Comparison of ENCODE assay signal across 13 mouse cellular contexts in the genomic region with DNA sequence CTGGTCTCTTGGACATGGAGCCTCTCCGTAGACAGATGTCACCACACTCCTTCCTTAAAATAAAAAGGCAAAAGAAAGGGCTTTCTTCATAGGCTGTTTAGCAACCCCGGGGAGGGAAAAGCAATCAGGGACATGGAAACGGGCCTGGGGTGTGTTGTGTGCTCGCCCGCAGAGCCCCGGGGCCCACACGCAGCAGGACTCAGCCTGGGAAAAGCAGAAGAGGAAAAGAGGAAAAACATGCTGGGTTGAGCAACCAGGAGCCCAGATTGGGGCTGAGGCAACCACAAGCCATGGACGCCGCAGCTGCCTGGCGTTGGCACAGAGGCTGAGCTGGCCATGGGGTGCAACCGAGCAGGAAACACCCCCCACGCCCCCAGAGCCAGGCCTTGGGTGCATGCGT. TPM values are rescaled to one million over a fixed set of nuclear protein-coding genes. Genes with fewer than 3 reads are reported as not detected.
A peak's percentile ranks its signal among the peaks of the same experiment; 100 is the strongest.
DNase-seq lines count a peak whose midpoint lies in the region; ATAC-seq and TF ChIP-seq lines count a peak whose summit lies in the region.
"Had no signal": no experiment of that assay in that cellular context is flagged by ENCODE, and none has a peak within 500 bp of the region (broad histone marks: within the 10 kb centered on the region; RNA-seq: fewer than 3 reads in every experiment).

No protein-coding gene starts in this region.

- H3K36me3 ChIP-seq in heart, embryonic 11.5 days (ENCODE audit: control insufficient read depth, insufficient read depth, low read length) = no peaks in the 10 kb centered on the region
- H3K36me3 ChIP-seq in embryonic facial prominence, embryonic 10.5 days (replicated peaks) = no peaks in the 10 kb centered on the region
- H3K36me3 ChIP-seq in liver, postnatal 0 days (replicated peaks; ENCODE audit: insufficient read depth, low read length) = no peaks in the 10 kb centered on the region
- H3K36me3 ChIP-seq: hindbrain, embryonic 15.5 days had no signal

- H3K4me1 ChIP-seq in heart, embryonic 11.5 days (ENCODE audit: control insufficient read depth, insufficient read depth, low read length) = no peaks in the 10 kb centered on the region; the same call in 1 of the 2 replicates
- H3K4me1 ChIP-seq in embryonic facial prominence, embryonic 10.5 days = peaks cover 24% of the 10 kb centered on the region
- H3K4me1 ChIP-seq in liver, postnatal 0 days (ENCODE audit: insufficient read depth) = 0 out of 2 replicates have a peak, but pooled peaks cover 2% of the 10 kb centered on the region
- H3K4me1 ChIP-seq: hindbrain, embryonic 15.5 days had no signal

- no peak for TF ChIP-seq CTCF in liver, postnatal 0 days (IDR thresholded peaks at IDR 0.05; ENCODE audit: low read depth)

- H3K4me3 ChIP-seq in heart, embryonic 11.5 days (ENCODE audit: low read depth, low read length) = no peak overlapping the region
- H3K4me3 ChIP-seq in embryonic facial prominence, embryonic 10.5 days = no peak overlapping the region
- no peak overlapping the region for H3K4me3 ChIP-seq in liver, postnatal 0 days (ENCODE audit: low read depth, low read length)
- H3K4me3 ChIP-seq: hindbrain, embryonic 15.5 days; left cerebral cortex, adult 2 months had no signal

- peaks cover 12% of the 10 kb centered on the region for H3K27me3 ChIP-seq in heart, embryonic 11.5 days (ENCODE audit: control insufficient read depth, insufficient read depth, low read length)
- peaks cover 42% of the 10 kb centered on the region for H3K27me3 ChIP-seq in embryonic facial prominence, embryonic 10.5 days (replicated peaks; ENCODE audit: low read depth, poor library complexity, severe bottlenecking)
- no peaks in the 10 kb centered on the region for H3K27me3 ChIP-seq in liver, postnatal 0 days (ENCODE audit: insufficient read depth, low read length)
- H3K27me3 ChIP-seq: hindbrain, embryonic 15.5 days had no signal

- no peak for TF ChIP-seq EP300 in liver, postnatal 0 days (IDR thresholded peaks at IDR 0.05; ENCODE audit: low read depth)

- H3K9ac ChIP-seq in heart, embryonic 11.5 days (ENCODE audit: low read depth, low read length) = no peak overlapping the region
- H3K9ac ChIP-seq in liver, postnatal 0 days (replicated peaks) = no peak overlapping the region
- H3K9ac ChIP-seq: forebrain, postnatal 0 days; hindbrain, embryonic 15.5 days had no signal

- no peak overlapping the region for H3K4me2 ChIP-seq in heart, embryonic 11.5 days
- peak overlapping the region; percentile 29 for H3K4me2 ChIP-seq in liver, postnatal 0 days (ENCODE audit: low read depth, low read length)
- H3K4me2 ChIP-seq: hindbrain, embryonic 15.5 days had no signal

- peak; percentile 54 for DNase-seq in heart, adult 8-10 months (ENCODE audit: low spot score)
- peak; percentile 76 for DNase-seq in 416B (ENCODE audit: low read depth)
- no peak for DNase-seq in embryonic facial prominence, embryonic 10.5 days (ENCODE audit: low spot score)
- peak; percentile 58 for DNase-seq in liver, postnatal 0 days
- DNase-seq in urinary bladder, postnatal 14 days (ENCODE audit: low spot score) = no peak
- DNase-seq in cerebellum, postnatal 36 days = no peak
- no peak for DNase-seq in thymus, postnatal 25 days
- DNase-seq: forebrain, postnatal 0 days; thymus, postnatal 36 days had no signal

- ATAC-seq in heart, embryonic 11.5 days (replicated peaks; ENCODE audit: insufficient number of reproducible peaks, low FRiP score, low TSS enrichment) = no peak
- ATAC-seq in liver, postnatal 0 days = peak; percentile 65
- ATAC-seq: activated CD4-positive, CD25-positive, alpha-beta regulatory T cell, adult 4 months; forebrain, postnatal 0 days had no signal

- no peak overlapping the region for H3K27ac ChIP-seq in heart, embryonic 11.5 days (ENCODE audit: low read depth, low read length)
- 0 out of 2 replicates have a peak overlapping the region, but pooled peaks have one; percentile 21 for H3K27ac ChIP-seq in embryonic facial prominence, embryonic 10.5 days (replicated peaks)
- peak overlapping the region; percentile 30; the same call in 1 of the 2 replicates for H3K27ac ChIP-seq in liver, postnatal 0 days (ENCODE audit: low read depth)
- H3K27ac ChIP-seq: hindbrain, embryonic 15.5 days had no signal

- 81% methylated on average over 13 of the region's 13 CpGs for WGBS in heart, embryonic 11.5 days (ENCODE audit: insufficient replicate concordance)
- 86% methylated on average over 13 of the region's 13 CpGs for WGBS in embryonic facial prominence, embryonic 10.5 days
- 36% methylated on average over 13 of the region's 13 CpGs for WGBS in liver, postnatal 0 days (ENCODE audit: insufficient replicate concordance)

- no peaks in the 10 kb centered on the region for H3K9me3 ChIP-seq in heart, embryonic 11.5 days (replicated peaks; ENCODE audit: control insufficient read depth, low read length)
- no peaks in the 10 kb centered on the region for H3K9me3 ChIP-seq in embryonic facial prominence, embryonic 10.5 days
- no peaks in the 10 kb centered on the region for H3K9me3 ChIP-seq in liver, postnatal 0 days (ENCODE audit: low read length)
- H3K9me3 ChIP-seq: hindbrain, embryonic 15.5 days had no signal

RNA-seq across cellular contexts. Expression of a gene that starts 17.7 kb away (rescaled TPM):
- total RNA-seq in heart, adult 8-10 months (2022) = 10 to 100 TPM; 44.3 to 57.6 (median 46.7) TPM
- polyA plus RNA-seq in heart, embryonic 11.5 days (2014; fragmentation: Nextera tagmentation; extraction: Ambion mirVana) = 202 and 221 TPM in 2 replicates
- polyA plus RNA-seq in embryonic facial prominence, embryonic 10.5 days (2016; fragmentation: Nextera tagmentation; extraction: Ambion mirVana) = 388 and 400 TPM in 2 replicates
- 81.1 and 83.9 TPM in 2 replicates for polyA plus RNA-seq in liver, postnatal 0 days (2015; fragmentation: Nextera tagmentation; extraction: Ambion mirVana)

RNA-seq across cellular contexts. Expression of a gene that starts 18.0 kb away (rescaled TPM):
- 1,000 to 10,000 TPM; 4,385 to 5,037 (median 4,791) TPM for total RNA-seq in heart, adult 8-10 months (2022)
- polyA plus RNA-seq in heart, embryonic 11.5 days (2014; fragmentation: Nextera tagmentation; extraction: Ambion mirVana) = 1,603 and 1,668 TPM in 2 replicates
- polyA plus RNA-seq in embryonic facial prominence, embryonic 10.5 days (2016; fragmentation: Nextera tagmentation; extraction: Ambion mirVana) = 874 and 883 TPM in 2 replicates
- polyA plus RNA-seq in liver, postnatal 0 days (2015; fragmentation: Nextera tagmentation; extraction: Ambion mirVana) = 1,191 and 1,240 TPM in 2 replicates

RNA-seq across cellular contexts. Expression of a gene that starts 18.2 kb away (rescaled TPM):
- not detected for total RNA-seq in heart, adult 8-10 months (2022)
- 1.9 and 2.0 TPM in 2 replicates for polyA plus RNA-seq in heart, embryonic 11.5 days (2014; fragmentation: Nextera tagmentation; extraction: Ambion mirVana)
- 3.7 and 4.2 TPM in 2 replicates for polyA plus RNA-seq in embryonic facial prominence, embryonic 10.5 days (2016; fragmentation: Nextera tagmentation; extraction: Ambion mirVana)
- polyA plus RNA-seq in liver, postnatal 0 days (2015; fragmentation: Nextera tagmentation; extraction: Ambion mirVana) = 0.58 and 1.4 TPM in 2 replicates
- polyA plus RNA-seq: activated CD4-positive, CD25-positive, alpha-beta regulatory T cell, adult 4 months had no signal

RNA-seq across cellular contexts. Expression of a gene that starts 38.6 kb away (rescaled TPM):
- 1 to 10 TPM; 3.0 to 5.7 (median 4.3) TPM for total RNA-seq in heart, adult 8-10 months (2022)
- 3.5 and 4.6 TPM in 2 replicates for polyA plus RNA-seq in heart, embryonic 11.5 days (2014; fragmentation: Nextera tagmentation; extraction: Ambion mirVana)
- polyA plus RNA-seq in embryonic facial prominence, embryonic 10.5 days (2016; fragmentation: Nextera tagmentation; extraction: Ambion mirVana) = 2.9 and 3.8 TPM in 2 replicates
- 4.8 and 5.0 TPM in 2 replicates for polyA plus RNA-seq in liver, postnatal 0 days (2015; fragmentation: Nextera tagmentation; extraction: Ambion mirVana)
- polyA plus RNA-seq: activated CD4-positive, CD25-positive, alpha-beta regulatory T cell, adult 4 months had no signal

RNA-seq across cellular contexts. Expression of a gene that starts 50.1 kb away (rescaled TPM):
- 1 to 10 TPM; 2.6 to 4.0 (median 4.0) TPM for total RNA-seq in heart, adult 8-10 months (2022)
- 3.2 and 3.9 TPM in 2 replicates for polyA plus RNA-seq in heart, embryonic 11.5 days (2014; fragmentation: Nextera tagmentation; extraction: Ambion mirVana)
- 4.6 and 5.8 TPM in 2 replicates for polyA plus RNA-seq in embryonic facial prominence, embryonic 10.5 days (2016; fragmentation: Nextera tagmentation; extraction: Ambion mirVana)
- polyA plus RNA-seq in liver, postnatal 0 days (2015; fragmentation: Nextera tagmentation; extraction: Ambion mirVana) = 28.3 and 31.8 TPM in 2 replicates

Comparison
In these comparisons a context has a peak if more than half of its experiments do, and no peak if none do; other contexts are left out.
1. DNase-seq: peak in heart, adult 8-10 months (single experiment), 416B (single experiment) and liver, postnatal 0 days (single experiment); none in embryonic facial prominence, embryonic 10.5 days (single experiment), urinary bladder, postnatal 14 days (single experiment), cerebellum, postnatal 36 days (0 of 2) and thymus, postnatal 25 days (single experiment).